ENCODE assay signal across 24 mouse cellular contexts in the genomic region with DNA sequence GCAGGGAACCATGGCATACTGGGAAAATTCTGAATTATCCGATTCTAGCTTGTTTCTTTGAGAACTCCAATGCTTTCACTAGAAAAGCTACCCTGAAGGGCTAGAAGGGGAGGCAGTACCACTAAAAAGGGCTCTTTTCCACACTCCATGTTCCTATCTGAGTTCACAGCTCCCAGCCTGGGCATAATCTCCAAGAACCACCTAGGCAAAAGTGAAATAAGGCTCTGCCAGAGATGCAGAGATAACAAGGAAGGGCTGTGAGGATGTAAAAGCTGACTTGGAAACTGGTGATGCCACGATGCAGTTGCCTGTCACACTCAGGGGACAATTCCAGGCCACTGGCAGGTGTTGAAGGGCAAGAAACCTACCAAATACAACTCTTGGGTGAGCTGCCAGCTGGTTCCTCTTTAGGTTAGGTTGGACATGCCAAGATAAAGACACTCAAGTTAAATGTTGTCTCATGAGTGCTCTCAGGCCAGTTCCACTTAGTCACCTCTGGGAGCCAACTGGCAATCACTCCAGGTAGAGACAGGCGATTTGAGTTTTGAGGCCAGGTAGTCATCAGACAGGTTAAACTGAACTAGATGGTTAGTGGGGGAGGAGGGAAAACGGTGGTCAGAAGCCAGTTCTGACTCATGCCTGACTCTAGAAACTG. TPM values are rescaled to one million over a fixed set of nuclear protein-coding genes. Genes with fewer than 3 reads are reported as not detected.
A peak's percentile ranks its signal among the peaks of the same experiment; 100 is the strongest.
DNase-seq lines count a peak whose midpoint lies in the region.
"Had no signal": no experiment of that assay in that cellular context is flagged by ENCODE, and none has a peak within 500 bp of the region (broad histone marks: within the 10 kb centered on the region; RNA-seq: fewer than 3 reads in every experiment).

No protein-coding gene starts in this region.

- peak; percentile 16 to 28 for DNase-seq in lung, adult 18-20 months
- DNase-seq in lung, postnatal 4 days = no peak
- DNase-seq in c-Kit-positive CD71-positive TER-119-positive erythroid progenitor cells, embryonic 14.5 days (ENCODE audit: low spot score) = peak; percentile 25
- peak; percentile 70 for DNase-seq in gonadal fat pad, adult 2 months (ENCODE audit: low read depth)
- DNase-seq in cerebellum, adult 18-20 months = no peak
- no peak for DNase-seq in right cerebral cortex, adult 2 months (ENCODE audit: low spot score in 2 of 2)
- DNase-seq in retina, postnatal 1 day = no peak
- DNase-seq: cerebellum, adult 8-10 months; gastrocnemius, postnatal 14 days; kidney, postnatal 36 days had no signal

RNA-seq across cellular contexts. Expression of gene Igbp1, which starts 18.4 kb away (rescaled TPM):
- polyA plus RNA-seq in gonadal fat pad, adult 2 months (2012; rRNA removed) = 33.3 and 33.6 TPM in 2 replicates

RNA-seq across cellular contexts. Expression of gene Awat2, which starts 33.2 kb away (rescaled TPM):
- 0.42 and 0.66 TPM in 2 replicates for polyA plus RNA-seq in gonadal fat pad, adult 2 months (2012; rRNA removed)
- polyA plus RNA-seq: erythroblast, embryonic 14.5 days; G1E; heart, embryonic 12.5 days had no signal

RNA-seq across cellular contexts. Expression of gene Otud6a, which starts 46.9 kb away (rescaled TPM):
- polyA plus RNA-seq in gonadal fat pad, adult 2 months (2012; rRNA removed) = not detected in 2 replicates
- polyA plus RNA-seq: cortical plate, adult 2 months; embryonic facial prominence, embryonic 11.5 days; erythroblast, embryonic 14.5 days; forebrain, embryonic 15.5 days; G1E; heart, embryonic 12.5 days; hindbrain, embryonic 13.5 days; intestine, embryonic 14.5 days; kidney, embryonic 14.5 days; limb, embryonic 12.5 days; lung, embryonic 15.5 days; midbrain, embryonic 16.5 days; stomach, postnatal 0 days had no signal

RNA-seq across cellular contexts. Expression of gene Dgat2l6, which starts 48.9 kb away (rescaled TPM):
- polyA plus RNA-seq in gonadal fat pad, adult 2 months (2012; rRNA removed) = not detected in 2 replicates
- polyA plus RNA-seq: CD4-positive, CD25-positive, alpha-beta regulatory T cell, adult 4 months; embryonic facial prominence, embryonic 11.5 days; erythroblast, embryonic 14.5 days; forebrain, embryonic 15.5 days; G1E; heart, embryonic 12.5 days; intestine, embryonic 14.5 days; kidney, embryonic 14.5 days; limb, embryonic 12.5 days; lung, embryonic 15.5 days; midbrain, embryonic 16.5 days had no signal

Comparison
In these comparisons a context has a peak if more than half of its experiments do, and no peak if none do; other contexts are left out.
1. DNase-seq: peak in lung, adult 18-20 months (2 of 2), c-Kit-positive CD71-positive TER-119-positive erythroid progenitor cells, embryonic 14.5 days (single experiment) and gonadal fat pad, adult 2 months (single experiment); none in lung, postnatal 4 days (0 of 2), cerebellum, adult 18-20 months (0 of 2), right cerebral cortex, adult 2 months (0 of 2) and retina, postnatal 1 day (single experiment).